Mouse (Mus musculus) limb, embryonic 11.5 days (tissue): Measurements from ENCODE around the gene Sema5b. TPM values are rescaled to one million over a fixed set of nuclear protein-coding genes. Genes with fewer than 3 reads are reported as not detected.

Source experiments
- ATAC-seq: fragments of 200-750 bp; cut with Nextera tagmentation; 2 replicates; pipeline ENCODE4 v1.8.0; 2017; ENCODE audit warnings: low read depth; ENCODE audit not compliant: insufficient number of reproducible peaks, low FRiP score, low TSS enrichment
- DNase-seq: peaks from one replicate; pipeline ENCODE4 v3.0.0-alpha.2; 2015; ENCODE audit warnings: low spot score
- H3K27ac ChIP-seq: fragments of 300-500 bp; sonication (generic); replicated peaks from 2 replicates; pipeline ENCODE4 v1.5.1; 2014; ENCODE audit warnings: low read depth, mild to moderate bottlenecking, low read length
- H3K27me3 ChIP-seq: fragments of 300-500 bp; sonication (generic); 2 replicates; pipeline ENCODE4 v1.6.1; 2014; ENCODE audit warnings: mild to moderate bottlenecking, low read length, mixed read lengths; ENCODE audit not compliant: control insufficient read depth, insufficient read depth
- H3K36me3 ChIP-seq: fragments of 300-500 bp; sonication (generic); 2 replicates; pipeline ENCODE4 v1.6.1; 2014; ENCODE audit warnings: mild to moderate bottlenecking, low read length, moderate library complexity, mixed read lengths; ENCODE audit not compliant: control insufficient read depth, insufficient read depth
- H3K4me1 ChIP-seq: fragments of 300-500 bp; sonication (generic); 2 replicates; pipeline ENCODE4 v1.6.1; 2014; ENCODE audit warnings: low read length, mixed read lengths; ENCODE audit not compliant: control insufficient read depth, insufficient read depth
- H3K4me2 ChIP-seq: fragments of 300-500 bp; sonication (generic); 2 replicates; pipeline ENCODE4 v1.6.1; 2014; ENCODE audit warnings: low read depth, mild to moderate bottlenecking, moderate library complexity; ENCODE audit not compliant: severe bottlenecking
- H3K4me3 ChIP-seq: fragments of 300-500 bp; sonication (generic); 2 replicates; pipeline ENCODE4 v1.5.1; 2014; ENCODE audit warnings: low read depth, low read length
- H3K9ac ChIP-seq: fragments of 300-500 bp; sonication (generic); 2 replicates; pipeline ENCODE4 v1.6.1; 2014; ENCODE audit warnings: mild to moderate bottlenecking, low read length
- H3K9me3 ChIP-seq: fragments of 300-500 bp; sonication (generic); 2 replicates; pipeline ENCODE4 v1.6.1; 2016; ENCODE audit warnings: low read length; ENCODE audit not compliant: control insufficient read depth
- WGBS: fragments of 180-500 bp; shearing (Covaris S2); extraction: QIAGEN DNeasy Blood & Tissue Kit; methylation state at CpG from one replicate; pipeline ENCODE4 v1.1.7; 2014; 5-methylcytosine and 5-hydroxymethylcytosine counted together
- polyA plus RNA-seq: library from polyadenylated mRNA; unstranded; fragments of >200 nt; fragmentation: Nextera tagmentation; extraction: Ambion mirVana; gene quantifications from 2 replicates; pipeline ENCODE4 v1.2.1, GENCODE M21; 2014

Sema5b gene
- polyA plus RNA-seq, 1 experiment from 2014 or later = 2.6 TPM

DNA sequence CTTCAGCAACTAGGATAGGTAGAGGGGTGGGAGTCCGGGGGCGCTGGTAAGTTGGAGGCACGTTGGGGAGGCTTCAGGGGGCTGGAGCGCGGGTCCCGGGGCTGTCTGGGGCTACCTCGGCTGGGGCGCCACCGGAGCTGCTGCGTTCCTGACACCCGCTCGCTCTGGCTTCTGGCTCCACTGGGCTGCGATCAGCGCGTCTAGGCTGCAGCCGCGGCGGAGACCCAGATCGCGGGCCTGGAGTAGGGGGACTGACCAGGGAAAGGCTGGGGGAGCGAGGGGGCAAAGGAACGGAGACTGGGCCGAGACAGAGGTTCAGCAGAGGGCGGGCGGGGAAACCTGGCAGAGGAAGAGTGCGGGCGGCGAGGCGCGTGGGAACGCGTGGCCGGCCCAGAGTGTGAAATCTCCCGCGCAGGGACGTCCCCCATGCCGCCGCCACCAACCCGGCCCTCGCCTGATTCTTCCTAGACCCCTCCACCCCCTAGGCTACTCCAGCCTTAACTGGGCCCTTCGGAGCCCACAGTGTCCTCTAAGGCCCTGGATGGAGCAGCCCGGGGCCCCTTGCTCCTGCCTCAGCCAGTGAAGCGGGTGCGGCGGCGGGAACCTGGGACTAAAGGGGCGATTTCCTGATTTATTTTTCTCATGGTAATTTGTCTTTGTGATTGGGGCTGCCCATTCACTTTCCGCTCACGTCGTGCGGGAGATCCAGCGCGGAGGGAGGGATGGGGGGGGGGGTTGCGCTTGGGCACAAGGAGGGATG is 896 bp downstream of the Sema5b start:
- H3K9ac ChIP-seq = peak overlapping the region; percentile 56
- DNase-seq = peak; percentile 69
- H3K4me2 ChIP-seq = peak overlapping the region; percentile 97
- H3K27ac ChIP-seq = no peak overlapping the region
- ATAC-seq = peak; percentile 56; the same call in 1 of the 2 replicates
- peak overlapping the region; percentile 58 for H3K4me3 ChIP-seq
- H3K4me1 ChIP-seq = peaks cover 5% of the 10 kb centered on the region; the same call in 1 of the 2 replicates
- no peaks in the 10 kb centered on the region for H3K9me3 ChIP-seq
- under 1% methylated on average over 53 of the region's 54 CpGs for WGBS
- H3K36me3 ChIP-seq = no peaks in the 10 kb centered on the region
- H3K27me3 ChIP-seq = peaks cover 25% of the 10 kb centered on the region

DNA sequence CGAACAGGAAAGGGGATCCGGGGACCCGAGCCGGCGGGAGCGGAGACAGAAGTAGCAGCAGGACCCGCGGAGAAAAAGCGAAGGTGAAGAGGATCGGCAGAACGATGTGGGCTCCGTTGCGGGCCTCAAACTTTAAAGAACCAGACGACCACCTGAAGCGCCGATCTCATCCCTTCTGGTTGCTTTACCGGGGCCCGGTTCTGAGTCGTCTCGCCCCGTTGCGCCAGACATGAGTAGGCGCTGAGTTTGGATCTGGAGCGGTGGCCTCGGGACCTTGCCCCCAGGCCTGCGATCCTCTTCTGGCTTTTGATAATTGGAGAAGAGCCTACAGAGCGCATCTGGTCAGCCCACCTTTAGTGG is 1.5 kb downstream of the Sema5b start:
- H3K4me1 ChIP-seq = peaks cover 5% of the 10 kb centered on the region; the same call in 1 of the 2 replicates
- DNase-seq (no peak), ATAC-seq (no peak)
- peak overlapping the region; percentile 97 for H3K4me2 ChIP-seq
- peak overlapping the region; percentile 58 for H3K4me3 ChIP-seq
- H3K27me3 ChIP-seq = peaks cover 25% of the 10 kb centered on the region
- H3K36me3 ChIP-seq = no peaks in the 10 kb centered on the region
- no peaks in the 10 kb centered on the region for H3K9me3 ChIP-seq
- H3K27ac ChIP-seq = no peak overlapping the region
- H3K9ac ChIP-seq = no peak overlapping the region
- 1% methylated on average over 27 of the region's 27 CpGs for WGBS

DNA sequence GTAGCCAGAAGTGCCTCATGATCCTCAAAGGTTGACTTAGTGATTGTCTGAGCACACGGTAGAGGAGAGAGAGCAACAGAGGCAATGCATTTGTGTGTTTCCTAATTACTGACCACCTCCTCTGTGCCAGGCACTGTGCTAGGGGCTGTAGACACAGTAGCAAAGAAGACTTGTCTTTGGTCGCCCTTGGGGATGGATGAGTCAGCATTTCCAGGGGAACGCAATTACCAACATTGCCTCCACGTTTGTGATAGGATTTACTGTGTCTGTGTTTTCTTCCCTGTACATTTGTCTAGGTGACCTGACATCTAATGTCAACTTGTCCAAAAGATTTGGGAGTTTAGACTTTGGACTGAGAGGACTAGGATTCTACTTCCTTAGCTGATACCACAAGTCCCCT is 4.8 kb downstream of the Sema5b start:
- ATAC-seq (no peak), DNase-seq (no peak)
- Histone ChIP-seq H3K4me1 (peaks cover 2% of the 10 kb centered on the region; the same call in 1 of the 2 replicates), H3K27ac (no peak overlapping the region), H3K36me3 (no peaks in the 10 kb centered on the region), H3K4me2 (no peak overlapping the region), H3K27me3 (peaks cover 9% of the 10 kb centered on the region), H3K9me3 (no peaks in the 10 kb centered on the region), H3K9ac (no peak overlapping the region), H3K4me3 (no peak overlapping the region)
- 91% methylated on average over 4 of the region's 4 CpGs for WGBS

DNA sequence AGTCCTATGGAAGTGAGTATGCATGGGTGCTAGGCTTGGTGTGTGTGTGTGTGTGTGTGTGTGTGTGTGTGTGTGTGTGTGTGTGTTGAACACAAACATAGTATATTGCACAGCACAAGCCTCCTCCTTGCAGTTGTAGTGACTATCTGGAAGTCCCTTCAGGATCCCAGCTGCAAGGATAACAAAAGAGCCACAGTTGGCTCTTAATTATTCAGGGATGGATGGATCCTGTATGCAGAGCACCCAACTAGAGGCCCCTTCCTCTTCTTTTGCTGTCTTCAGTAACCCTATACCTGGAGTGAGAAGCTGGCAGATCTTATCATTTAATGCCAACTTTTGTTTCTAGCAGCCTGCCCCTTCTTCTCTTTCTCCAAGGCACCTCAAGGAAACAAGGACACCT is 7.0 kb downstream of the Sema5b start:
- Histone ChIP-seq H3K4me1 (no peaks in the 10 kb centered on the region), H3K27ac (no peak overlapping the region), H3K4me2 (no peak overlapping the region), H3K36me3 (no peaks in the 10 kb centered on the region), H3K9me3 (no peaks in the 10 kb centered on the region), H3K27me3 (peaks cover 4% of the 10 kb centered on the region), H3K4me3 (no peak overlapping the region), H3K9ac (no peak overlapping the region)
- DNase-seq = no peak
- no peak for ATAC-seq

GRCm38 (mm10) chr16:35549354-35549753 is 8.4 kb downstream of the Sema5b start:
- Histone ChIP-seq H3K27me3 (no peaks in the 10 kb centered on the region), H3K27ac (no peak overlapping the region), H3K9ac (no peak overlapping the region), H3K4me2 (no peak overlapping the region), H3K9me3 (no peaks in the 10 kb centered on the region), H3K4me1 (no peaks in the 10 kb centered on the region), H3K36me3 (no peaks in the 10 kb centered on the region), H3K4me3 (no peak overlapping the region)
- no peak for DNase-seq
- ATAC-seq = no peak
- WGBS = 92% methylated on average over 2 of the region's 2 CpGs

DNA sequence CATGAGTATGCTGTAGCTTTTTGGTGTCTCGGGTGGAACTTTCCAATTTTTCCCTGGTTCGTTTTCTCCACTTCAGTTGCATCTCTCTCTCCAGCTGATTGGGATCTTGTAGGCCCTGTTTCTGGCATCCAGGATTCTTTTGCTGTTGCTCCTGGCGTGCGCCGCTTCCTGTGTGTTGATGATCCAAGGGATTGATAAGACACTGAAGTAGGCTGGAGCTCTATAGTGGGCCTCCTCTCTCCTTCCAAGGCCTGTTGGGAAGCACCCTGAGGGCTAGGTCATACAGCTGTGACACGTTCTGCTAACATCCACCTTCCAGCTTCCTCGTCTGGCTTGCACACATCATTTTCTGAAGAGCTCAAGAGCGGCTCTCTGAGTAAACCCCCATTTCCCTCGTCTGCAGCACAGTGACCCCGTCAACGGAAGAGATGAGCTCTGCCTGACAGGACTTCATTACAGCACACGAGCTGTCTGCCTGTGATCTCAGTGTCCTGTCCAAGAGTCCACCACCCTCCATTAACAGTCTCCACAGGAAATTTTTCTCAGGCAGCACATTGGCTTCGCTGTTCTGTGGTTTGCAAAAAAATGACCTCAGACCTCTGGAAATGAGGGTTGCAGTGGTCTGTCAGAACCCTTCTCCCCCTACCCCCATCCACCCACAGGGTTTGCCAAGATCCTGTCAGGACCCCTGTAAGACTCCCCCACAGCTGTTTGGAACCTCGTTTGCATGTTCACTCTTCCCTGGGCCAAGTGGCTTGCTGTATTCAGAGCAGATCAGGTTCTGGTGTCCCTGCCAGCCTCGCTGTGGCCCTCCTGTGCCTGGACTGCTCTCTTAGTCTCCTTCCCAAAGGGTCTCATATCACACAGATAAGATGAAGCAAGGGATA is 14.9 kb downstream of the Sema5b start:
- Histone ChIP-seq H3K27me3 (no peaks in the 10 kb centered on the region), H3K27ac (no peak overlapping the region), H3K4me3 (no peak overlapping the region), H3K9me3 (no peaks in the 10 kb centered on the region), H3K9ac (no peak overlapping the region), H3K4me2 (no peak overlapping the region), H3K36me3 (no peaks in the 10 kb centered on the region), H3K4me1 (peaks cover 5% of the 10 kb centered on the region; the same call in 1 of the 2 replicates)
- WGBS = 76% methylated on average over 15 of the region's 15 CpGs
- DNase-seq (no peak), ATAC-seq (no peak)

DNA sequence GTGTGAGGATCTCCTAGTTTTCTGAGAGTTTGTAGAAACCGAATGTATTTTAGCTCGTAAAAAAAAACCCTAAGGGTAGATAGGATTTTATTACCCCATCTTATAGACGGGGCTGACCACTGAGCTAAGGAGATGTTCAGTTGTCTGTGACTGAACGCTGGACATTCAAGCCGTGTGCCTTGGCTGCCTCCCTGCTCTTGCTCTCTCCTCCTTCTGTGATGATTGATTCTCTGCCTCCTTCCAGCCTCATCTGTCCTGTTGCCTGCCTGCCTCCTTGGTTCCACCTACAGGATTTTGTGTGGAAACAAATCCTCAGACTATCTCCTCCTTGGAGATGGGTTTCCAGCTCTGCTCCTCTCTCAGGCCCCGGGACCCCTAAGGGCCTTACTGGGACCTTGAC is 16.1 kb downstream of the Sema5b start:
- ATAC-seq = no peak

GRCm38 (mm10) chr16:35561541-35561940 is 20.6 kb downstream of the Sema5b start:
- no peaks in the 10 kb centered on the region for H3K27me3 ChIP-seq
- no peak overlapping the region for H3K27ac ChIP-seq
- DNase-seq = no peak
- peaks cover 6% of the 10 kb centered on the region; the same call in 1 of the 2 replicates for H3K4me1 ChIP-seq
- no peak overlapping the region for H3K4me3 ChIP-seq
- no peak overlapping the region for H3K4me2 ChIP-seq
- H3K9me3 ChIP-seq = no peaks in the 10 kb centered on the region
- no peaks in the 10 kb centered on the region for H3K36me3 ChIP-seq
- 80% methylated on average over 6 of the region's 6 CpGs for WGBS
- no peak overlapping the region for H3K9ac ChIP-seq
- no peak for ATAC-seq

More for the DNA sequence above, 16.1 kb downstream of the Sema5b start:
- no peak for DNase-seq
- Histone ChIP-seq H3K4me2 (no peak overlapping the region), H3K36me3 (no peaks in the 10 kb centered on the region), H3K4me3 (no peak overlapping the region), H3K4me1 (peaks cover 5% of the 10 kb centered on the region; the same call in 1 of the 2 replicates), H3K9ac (no peak overlapping the region), H3K9me3 (no peaks in the 10 kb centered on the region), H3K27ac (no peak overlapping the region), H3K27me3 (no peaks in the 10 kb centered on the region)
- 64% methylated on average over 6 of the region's 6 CpGs for WGBS
